Mouse (Mus musculus) embryonic facial prominence, embryonic 11.5 days (tissue): ENCODE measurements around the gene Lrrc75b. TPM values are rescaled to one million over a fixed set of nuclear protein-coding genes. Genes with fewer than 3 reads are reported as not detected.

Experiments
- ATAC-seq: fragments of 200-750 bp; cut with Nextera tagmentation; replicated peaks from 2 replicates; pipeline ENCODE4 v1.8.0; 2017; ENCODE audit warnings: low read depth; ENCODE audit not compliant: insufficient number of reproducible peaks, low FRiP score, low TSS enrichment
- DNase-seq: peaks from one replicate; pipeline ENCODE4 v3.0.0-alpha.2; 2015; ENCODE audit warnings: low spot score
- H3K27ac ChIP-seq: fragments of 300-500 bp; sonication (generic); replicated peaks from 2 replicates; pipeline ENCODE4 v1.5.1; 2014; ENCODE audit warnings: mild to moderate bottlenecking, low read depth, low read length, control low read depth
- H3K27me3 ChIP-seq: fragments of 300-500 bp; sonication (generic); 2 replicates; pipeline ENCODE4 v1.6.1; 2014; ENCODE audit warnings: mild to moderate bottlenecking, low read length, moderate library complexity, mixed read lengths; ENCODE audit not compliant: control insufficient read depth, insufficient read depth
- H3K36me3 ChIP-seq: fragments of 300-500 bp; sonication (generic); replicated peaks from 2 replicates; pipeline ENCODE4 v1.6.1; 2014; ENCODE audit warnings: low read depth, mild to moderate bottlenecking, low read length, moderate library complexity, mixed read lengths; ENCODE audit not compliant: control insufficient read depth, insufficient read depth
- H3K4me1 ChIP-seq: fragments of 300-500 bp; sonication (generic); 2 replicates; pipeline ENCODE4 v1.6.1; 2014; ENCODE audit warnings: low read length, mixed read lengths; ENCODE audit not compliant: control insufficient read depth, insufficient read depth
- H3K4me2 ChIP-seq: fragments of 300-500 bp; sonication (generic); 2 replicates; pipeline ENCODE4 v1.6.1; 2014; ENCODE audit warnings: low read depth, mild to moderate bottlenecking, control low read depth, low read length, moderate library complexity
- H3K4me3 ChIP-seq: fragments of 300-500 bp; sonication (generic); 2 replicates; pipeline ENCODE4 v1.5.1; 2014; ENCODE audit warnings: low read depth, low read length, control low read depth
- H3K9ac ChIP-seq: fragments of 300-500 bp; sonication (generic); replicated peaks from 2 replicates; pipeline ENCODE4 v1.6.1; 2014; ENCODE audit warnings: mild to moderate bottlenecking, control low read depth, low read length
- H3K9me3 ChIP-seq: fragments of 300-500 bp; sonication (generic); replicated peaks from 2 replicates; pipeline ENCODE4 v1.6.1; 2016; ENCODE audit warnings: mild to moderate bottlenecking, low read length, inconsistent platforms, mixed read lengths; ENCODE audit not compliant: control insufficient read depth
- WGBS: fragments of 180-500 bp; shearing (Covaris S2); extraction: QIAGEN DNeasy Blood & Tissue Kit; methylation state at CpG from one replicate; pipeline ENCODE4 v1.1.7; 2014; 5-methylcytosine and 5-hydroxymethylcytosine counted together
- polyA plus RNA-seq: library from polyadenylated mRNA; unstranded; fragments of >200 nt; fragmentation: Nextera tagmentation; extraction: Ambion mirVana; gene quantifications from 2 replicates; pipeline ENCODE4 v1.2.1, GENCODE M21; 2014

Gene Lrrc75b
- polyA plus RNA-seq, 1 experiment from 2014 or later = 2.0 TPM

DNA sequence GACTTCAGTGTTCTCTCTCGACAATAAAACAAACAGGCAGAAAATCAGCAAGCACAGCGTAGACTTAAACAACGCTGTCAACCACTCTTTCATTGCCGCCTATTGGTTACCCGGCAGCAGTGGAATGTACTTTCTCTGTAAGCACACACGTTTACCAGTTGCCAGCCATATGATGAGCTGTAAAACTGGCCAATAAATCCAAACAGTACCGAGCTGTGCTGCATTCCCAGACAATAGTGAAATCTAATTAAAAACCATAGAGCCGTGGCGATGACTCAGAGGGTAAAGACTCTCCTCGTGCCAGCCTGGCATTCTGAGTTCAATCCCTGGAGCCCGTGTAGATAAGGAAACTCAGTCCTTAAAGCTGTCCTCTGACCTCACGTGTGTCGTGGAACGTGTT is 11.6 kb downstream of the Lrrc75b start:
- Histone ChIP-seq H3K9me3 (no peaks in the 10 kb centered on the region), H3K36me3 (no peaks in the 10 kb centered on the region), H3K4me1 (no peaks in the 10 kb centered on the region), H3K4me3 (no peak overlapping the region), H3K27ac (no peak overlapping the region), H3K4me2 (no peak overlapping the region), H3K9ac (no peak overlapping the region), H3K27me3 (no peaks in the 10 kb centered on the region)
- no peak for DNase-seq
- ATAC-seq = no peak
- 84% methylated on average over 14 of the region's 14 CpGs for WGBS

DNA sequence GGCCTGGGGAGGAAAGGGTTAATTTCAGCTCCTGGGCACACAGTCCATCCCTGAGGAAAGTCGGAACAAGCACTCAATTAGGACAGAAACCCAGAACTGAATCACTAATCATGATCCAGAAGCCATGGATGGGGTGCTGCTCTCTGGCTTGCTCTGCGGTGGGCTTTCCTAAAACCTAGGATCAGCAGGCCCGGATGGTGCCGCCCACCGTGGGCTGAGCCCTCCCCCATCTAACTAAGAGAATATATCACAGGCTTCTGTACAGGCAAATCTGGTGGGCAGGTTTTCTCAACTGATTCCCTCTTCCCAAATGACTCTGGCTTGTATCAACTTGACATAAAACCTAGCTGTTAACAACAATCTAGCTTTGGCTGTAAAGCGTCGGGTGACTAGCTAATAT is 12.2 kb downstream of the Lrrc75b start:
- Histone ChIP-seq H3K4me2 (no peak overlapping the region), H3K4me1 (no peaks in the 10 kb centered on the region), H3K36me3 (no peaks in the 10 kb centered on the region), H3K9me3 (no peaks in the 10 kb centered on the region), H3K27me3 (no peaks in the 10 kb centered on the region), H3K27ac (no peak overlapping the region), H3K4me3 (no peak overlapping the region), H3K9ac (no peak overlapping the region)
- 77% methylated on average over 7 of the region's 7 CpGs for WGBS
- DNase-seq (no peak), ATAC-seq (no peak)

DNA sequence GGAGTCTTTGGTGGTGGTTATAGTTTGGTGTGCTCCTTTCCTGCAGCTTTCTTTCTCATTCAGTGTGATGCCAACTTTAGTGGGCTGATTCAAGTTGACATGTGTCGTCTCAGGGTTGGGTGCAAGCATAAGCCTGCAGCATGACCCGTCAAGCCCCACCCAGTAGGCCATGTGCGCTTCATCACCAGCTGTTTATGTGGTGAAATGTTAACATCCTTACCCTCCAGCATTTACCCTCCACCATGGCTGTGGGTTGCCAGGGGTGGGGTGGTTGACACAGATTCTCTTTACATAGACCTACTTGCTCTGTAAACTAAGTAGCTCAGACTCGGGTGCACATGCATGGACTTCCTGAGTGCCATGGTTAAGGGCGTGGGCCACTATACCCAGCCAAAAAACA is 24.0 kb downstream of the Lrrc75b start:
- Histone ChIP-seq H3K4me2 (no peak overlapping the region), H3K9me3 (no peaks in the 10 kb centered on the region), H3K4me1 (no peaks in the 10 kb centered on the region), H3K9ac (no peak overlapping the region), H3K36me3 (peaks cover 8% of the 10 kb centered on the region), H3K27ac (no peak overlapping the region), H3K4me3 (no peak overlapping the region), H3K27me3 (no peaks in the 10 kb centered on the region)
- WGBS = 92% methylated on average over 5 of the region's 5 CpGs
- DNase-seq (no peak), ATAC-seq (no peak)

DNA sequence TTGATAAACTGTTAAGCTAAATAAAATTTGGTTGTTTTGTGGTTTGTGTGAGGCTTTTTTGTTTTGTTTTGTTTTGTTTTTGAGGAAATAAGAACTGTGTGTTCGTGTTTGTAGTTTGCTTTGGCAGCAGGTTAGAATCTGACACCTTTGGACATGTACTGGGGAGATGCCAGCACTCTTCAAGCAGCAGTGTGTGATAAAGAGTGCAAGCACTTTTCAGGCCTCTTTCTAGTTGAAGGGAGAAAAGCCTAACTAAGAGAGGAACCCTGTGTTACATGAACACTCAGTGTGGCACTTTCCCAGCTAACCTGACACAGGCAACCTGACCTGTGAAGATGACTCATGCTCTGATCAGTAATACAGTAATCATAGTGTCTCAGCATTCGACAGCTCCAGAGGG is 24.7 kb downstream of the Lrrc75b start:
- Histone ChIP-seq H3K9me3 (no peaks in the 10 kb centered on the region), H3K9ac (no peak overlapping the region), H3K27ac (no peak overlapping the region), H3K4me3 (no peak overlapping the region), H3K36me3 (peaks cover 8% of the 10 kb centered on the region), H3K27me3 (no peaks in the 10 kb centered on the region), H3K4me1 (no peaks in the 10 kb centered on the region), H3K4me2 (no peak overlapping the region)
- DNase-seq (no peak), ATAC-seq (no peak)
- 88% methylated on average over 2 of the region's 2 CpGs for WGBS

- Histone ChIP-seq H3K9me3 (no peaks in the 10 kb centered on the region), H3K27ac (no peak overlapping the region), H3K4me1 (no peaks in the 10 kb centered on the region), H3K27me3 (no peaks in the 10 kb centered on the region), H3K36me3 (peaks cover 8% of the 10 kb centered on the region), H3K4me3 (no peak overlapping the region), H3K9ac (no peak overlapping the region), H3K4me2 (no peak overlapping the region)
- 92% methylated on average over 8 of the region's 8 CpGs for WGBS
- no peak for DNase-seq
- ATAC-seq = no peak
Measured at GRCm38 (mm10) chr10:75534934-75535333, 25.2 kb downstream of the Lrrc75b start.

DNA sequence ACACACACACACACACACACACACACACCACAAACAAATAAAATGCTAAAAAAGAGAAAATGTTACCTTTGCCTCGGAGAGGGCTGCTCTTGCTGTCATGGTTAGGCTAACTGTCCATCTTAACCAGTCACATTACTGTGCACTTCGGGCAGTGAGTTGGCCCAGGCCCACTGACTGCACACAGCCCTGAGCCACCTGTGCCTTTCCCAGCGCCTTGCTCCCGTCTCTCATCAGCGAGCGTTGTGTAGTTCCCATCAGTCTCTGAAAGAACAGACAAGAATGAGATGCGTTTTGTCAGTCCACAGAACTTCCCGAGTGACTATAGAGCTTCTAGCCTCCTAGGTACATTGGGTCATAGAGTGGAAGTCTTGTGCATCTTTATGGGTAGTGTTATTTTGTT is 25.9 kb downstream of the Lrrc75b start:
- 95% methylated on average over 8 of the region's 8 CpGs for WGBS

GRCm38 (mm10) chr10:75531532-75532090 is 28.5 kb downstream of the Lrrc75b start:
- H3K4me3 ChIP-seq = no peak overlapping the region
- H3K27ac ChIP-seq = no peak overlapping the region

More for the DNA sequence above, 25.9 kb downstream of the Lrrc75b start:
- Histone ChIP-seq H3K27me3 (no peaks in the 10 kb centered on the region), H3K4me1 (no peaks in the 10 kb centered on the region), H3K4me2 (no peak overlapping the region), H3K36me3 (peaks cover 8% of the 10 kb centered on the region), H3K9ac (no peak overlapping the region), H3K4me3 (no peak overlapping the region), H3K9me3 (no peaks in the 10 kb centered on the region), H3K27ac (no peak overlapping the region)
- DNase-seq (no peak), ATAC-seq (no peak)

GRCm38 (mm10) chr10:75530322-75530721 is 29.8 kb downstream of the Lrrc75b start:
- H3K36me3 ChIP-seq = peaks cover 8% of the 10 kb centered on the region
- no peak for DNase-seq

More at GRCm38 (mm10) chr10:75531532-75532090, 28.5 kb downstream of the Lrrc75b start:
- Histone ChIP-seq H3K9me3 (no peaks in the 10 kb centered on the region), H3K4me2 (no peak overlapping the region), H3K4me1 (no peaks in the 10 kb centered on the region), H3K36me3 (peaks cover 8% of the 10 kb centered on the region), H3K27me3 (no peaks in the 10 kb centered on the region), H3K9ac (no peak overlapping the region)
- DNase-seq (no peak), ATAC-seq (no peak)
- 92% methylated on average over 9 of the region's 9 CpGs for WGBS

More at GRCm38 (mm10) chr10:75530322-75530721, 29.8 kb downstream of the Lrrc75b start:
- no peak for ATAC-seq
- 87% methylated on average over 2 of the region's 2 CpGs for WGBS
- no peaks in the 10 kb centered on the region for H3K9me3 ChIP-seq
- no peak overlapping the region for H3K4me3 ChIP-seq
- H3K4me1 ChIP-seq = no peaks in the 10 kb centered on the region
- H3K9ac ChIP-seq = no peak overlapping the region
- H3K4me2 ChIP-seq = no peak overlapping the region
- H3K27ac ChIP-seq = no peak overlapping the region
- no peaks in the 10 kb centered on the region for H3K27me3 ChIP-seq
